Mouse (Mus musculus) liver, postnatal 0 days (tissue): Measurements from ENCODE around the gene Supt5.

ENCODE experiments used
- CTCF ChIP-seq: sonication (generic); IDR thresholded peaks from 2 replicates; pipeline ENCODE4 v1.5.1; 2016; ENCODE audit warnings: antibody characterized with exemption, low read depth
- EP300 ChIP-seq: IDR thresholded peaks from 2 replicates; pipeline ENCODE4 v1.6.1; 2016; ENCODE audit warnings: antibody characterized with exemption, low read depth, mild to moderate bottlenecking

DNA sequence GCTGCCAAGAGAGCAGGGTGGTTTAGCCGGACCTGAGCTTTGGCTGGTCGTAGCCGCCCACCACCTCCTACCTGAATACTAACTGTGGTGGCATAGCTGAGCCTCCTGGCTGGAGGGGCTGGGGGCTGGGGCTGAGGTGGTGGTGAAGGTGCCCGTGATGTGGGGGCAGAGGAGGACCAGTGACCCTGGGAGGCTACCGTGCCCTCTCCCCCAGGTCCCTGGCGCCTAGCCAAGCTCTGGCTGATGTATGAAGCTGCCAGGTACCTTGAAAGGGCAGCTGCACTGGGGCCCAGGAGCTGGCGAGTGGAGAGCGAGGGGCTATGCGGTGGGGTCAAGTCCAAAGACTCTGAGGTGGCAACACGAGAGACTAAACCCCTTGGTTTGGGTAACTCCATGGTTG, 21.3 kb upstream of the Supt5 start:
- TF ChIP-seq CTCF = no peak
- TF ChIP-seq EP300 = no peak
